Mouse (Mus musculus): ENCODE measurements around the gene Epha2. TPM values are rescaled to one million over a fixed set of nuclear protein-coding genes. Genes with fewer than 3 reads are reported as not detected.
A peak's percentile ranks its signal among the peaks of the same experiment; 100 is the strongest.

The Epha2 gene
- total RNA-seq, 1 experiment from 2014 or later: 18.8 TPM

GRCm38 (mm10) chr4:141279783-141280182 is 21.3 kb upstream of the Epha2 start:
- no peak for DNase-seq

DNA sequence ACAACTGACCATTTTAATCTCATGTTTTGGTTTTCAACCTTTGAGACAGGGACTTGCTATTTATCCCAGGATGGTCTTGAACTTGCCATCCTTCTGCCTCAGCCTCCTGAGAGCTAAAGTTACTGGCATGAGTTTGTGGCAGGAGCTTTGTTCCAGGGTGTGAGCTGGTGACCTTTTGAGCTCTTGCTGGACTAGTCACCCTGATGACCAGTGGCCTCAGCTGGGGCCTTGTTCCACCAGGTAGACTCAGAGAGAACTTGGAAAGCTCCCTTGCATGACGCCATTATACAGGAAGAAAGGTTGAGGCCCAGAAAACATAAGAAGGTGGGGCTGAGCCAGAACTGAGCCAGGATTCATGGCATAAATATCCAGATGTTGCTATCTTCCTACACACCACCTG is 20.6 kb upstream of the Epha2 start:
- DNase-seq: no peak

DNA sequence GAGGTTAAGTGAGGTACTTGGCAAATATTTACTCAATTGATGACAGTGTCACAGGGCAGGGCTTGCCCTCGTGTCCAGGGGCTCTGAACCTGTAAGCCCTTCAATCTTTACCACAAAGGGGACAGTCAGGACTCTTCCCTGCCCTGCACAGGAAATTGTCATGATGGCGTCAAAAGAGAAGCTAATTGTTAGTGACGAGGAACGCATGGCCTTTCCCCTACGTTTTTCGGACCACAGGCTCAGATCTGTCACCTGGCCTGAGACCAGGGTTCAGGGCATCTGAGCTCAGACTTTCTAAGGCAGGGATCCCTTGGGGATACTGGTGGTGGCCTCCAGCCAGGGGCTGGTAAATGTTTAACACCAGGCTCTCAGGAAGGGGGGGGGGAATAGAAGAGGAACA is 19.9 kb upstream of the Epha2 start:
- peak; percentile 58 for DNase-seq

GRCm38 (mm10) chr4:141281578-141281977 is 19.5 kb upstream of the Epha2 start:
- DNase-seq: no peak

DNA sequence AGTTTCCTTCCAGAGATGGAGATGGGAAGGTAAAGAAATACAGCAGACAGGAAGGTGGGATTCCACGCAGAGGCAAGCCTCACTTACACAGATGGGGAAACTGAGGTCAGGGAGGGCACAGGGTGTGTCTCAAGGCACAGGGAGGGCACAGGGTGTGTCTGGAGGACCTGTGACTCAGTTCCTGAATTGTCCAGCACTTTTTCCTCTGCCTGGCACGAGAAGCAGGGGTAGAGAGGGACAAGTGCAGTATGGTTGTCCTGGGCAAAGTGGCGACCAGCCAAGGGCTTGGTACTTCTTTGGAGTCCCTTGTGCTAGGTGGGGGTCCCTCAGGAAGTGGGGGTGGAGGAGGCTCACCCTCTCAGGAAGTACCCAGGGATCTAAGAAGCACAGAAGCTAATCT is 19.0 kb upstream of the Epha2 start:
- DNase-seq: no peak

- no peak for DNase-seq
Measured at GRCm38 (mm10) chr4:141282623-141283022, 18.4 kb upstream of the Epha2 start.

- DNase-seq: peak; percentile 81
Measured at GRCm38 (mm10) chr4:141283176-141283878, 17.7 kb upstream of the Epha2 start.

DNA sequence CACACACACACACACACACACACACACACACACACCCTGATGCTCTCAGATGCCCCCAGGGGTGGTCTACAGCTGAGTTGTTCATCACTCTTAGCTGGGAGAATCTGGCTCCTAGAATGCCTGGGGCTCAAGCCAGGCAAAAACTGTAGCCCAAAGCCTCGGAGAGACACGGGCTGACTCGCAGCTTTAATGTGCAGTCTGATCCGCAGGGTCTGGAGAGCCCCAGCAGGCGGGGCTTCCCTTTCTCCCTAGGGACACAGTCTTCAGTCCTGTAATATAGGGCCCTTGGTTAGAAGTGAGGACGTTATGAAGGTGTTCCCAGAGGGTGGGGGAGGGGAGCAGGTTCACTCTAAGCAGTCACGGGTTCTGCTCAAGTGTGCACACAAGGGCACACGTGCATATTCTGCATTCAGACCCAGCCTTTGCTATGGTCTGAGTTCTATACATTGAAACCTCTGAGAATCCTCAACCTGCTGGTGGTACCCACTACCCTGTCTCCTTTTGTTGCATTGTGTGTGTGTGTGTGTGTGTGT is 17.1 kb upstream of the Epha2 start:
- DNase-seq: no peak

DNA sequence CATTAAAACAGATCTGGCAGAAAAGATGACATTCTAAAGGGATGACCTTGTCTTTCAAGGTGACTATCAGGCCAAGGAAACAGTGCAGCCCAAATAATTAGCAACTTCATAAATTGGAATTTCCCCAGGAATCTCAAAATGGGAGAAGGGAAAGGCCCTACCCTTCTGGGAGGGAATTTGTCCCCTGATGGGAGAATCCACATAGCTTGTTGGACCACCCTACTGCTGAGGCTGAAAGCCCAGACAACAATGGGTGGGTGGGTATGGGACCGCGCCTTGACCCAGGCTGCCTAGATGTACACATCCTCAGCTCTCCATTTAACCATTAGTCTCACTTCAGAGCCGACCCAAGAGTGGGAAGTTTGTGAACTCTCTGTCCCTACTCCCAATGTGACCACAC is 16.6 kb upstream of the Epha2 start:
- DNase-seq: no peak

DNA sequence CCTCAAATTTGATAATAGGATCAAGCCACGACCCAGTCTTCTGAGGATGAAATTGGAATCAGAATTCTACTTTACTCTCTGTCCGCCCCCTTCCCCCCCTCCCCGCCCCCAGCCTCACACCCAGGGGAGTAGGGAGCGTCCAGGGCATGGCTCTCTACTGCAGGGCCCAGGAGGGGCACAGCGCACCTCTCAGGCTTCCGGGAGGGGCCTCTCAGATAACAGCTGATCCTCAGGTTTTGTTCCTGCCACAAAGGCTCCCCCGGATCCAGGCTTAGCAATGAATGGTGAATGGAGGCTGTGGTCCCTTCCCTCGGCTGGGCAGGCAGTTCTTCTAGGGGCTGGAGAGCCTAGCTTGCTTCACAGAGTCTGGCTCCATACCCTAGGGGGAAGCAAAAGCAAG is 15.9 kb upstream of the Epha2 start:
- no peak for DNase-seq

DNA sequence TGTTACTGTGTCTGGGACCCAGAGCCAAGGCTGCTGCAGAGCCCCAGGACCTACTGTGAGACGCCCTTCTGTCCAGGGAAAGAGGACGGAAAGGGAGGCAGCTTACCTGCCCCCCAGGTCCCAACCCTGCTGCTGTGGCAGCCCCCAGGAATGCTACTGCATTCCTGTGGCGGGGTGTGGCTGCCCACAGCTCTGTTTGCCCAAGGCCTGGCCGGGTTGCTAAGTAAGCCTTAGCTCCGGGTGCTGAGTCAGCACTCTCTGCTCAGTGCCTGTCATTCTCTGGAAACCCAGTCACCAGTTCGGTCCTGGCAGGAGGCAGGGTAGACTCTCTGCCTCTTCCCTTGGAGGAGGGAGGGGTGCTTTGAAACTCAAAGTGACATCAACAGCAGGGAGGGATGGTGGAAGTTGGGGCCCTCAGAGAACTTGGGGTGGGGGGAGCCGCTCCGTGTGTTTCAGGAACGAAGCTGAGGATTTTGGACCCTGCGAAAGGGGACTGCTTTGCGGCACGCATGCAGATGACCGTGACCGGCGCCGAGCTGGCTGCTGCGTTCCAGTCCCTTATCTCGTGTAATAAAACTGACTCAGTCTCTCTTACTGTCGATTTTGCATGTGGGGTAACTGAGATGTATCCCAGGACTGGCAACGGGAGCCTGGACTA is 14.1 kb upstream of the Epha2 start:
- peak; percentile 85 for DNase-seq

DNA sequence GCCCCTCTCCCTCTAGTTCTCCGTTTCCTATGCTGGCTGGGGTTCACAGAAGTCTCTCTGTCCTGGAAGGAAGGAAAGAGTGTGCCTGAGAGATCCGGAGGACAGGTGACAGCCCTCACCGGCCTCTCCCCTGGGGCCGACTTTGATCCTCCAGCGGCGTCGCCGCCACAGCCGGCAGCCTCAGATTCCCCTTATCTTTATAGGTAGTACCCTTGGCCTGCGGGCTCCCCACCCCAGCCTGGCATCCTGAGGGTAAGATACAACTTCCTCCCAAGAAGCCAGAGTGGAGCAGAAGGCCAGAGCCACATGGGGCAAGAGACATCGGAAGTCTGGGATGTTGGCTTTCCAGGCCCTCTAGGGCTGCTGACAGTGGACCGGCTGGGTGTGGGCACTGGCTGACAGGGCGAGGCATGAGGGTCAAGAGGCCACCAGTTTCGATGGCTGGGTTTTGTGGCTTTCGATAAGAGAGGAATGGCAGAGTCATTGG is 13.5 kb upstream of the Epha2 start:
- DNase-seq: peak; percentile 23

GRCm38 (mm10) chr4:141288152-141288551 is 12.9 kb upstream of the Epha2 start:
- DNase-seq: peak; percentile 3

DNA sequence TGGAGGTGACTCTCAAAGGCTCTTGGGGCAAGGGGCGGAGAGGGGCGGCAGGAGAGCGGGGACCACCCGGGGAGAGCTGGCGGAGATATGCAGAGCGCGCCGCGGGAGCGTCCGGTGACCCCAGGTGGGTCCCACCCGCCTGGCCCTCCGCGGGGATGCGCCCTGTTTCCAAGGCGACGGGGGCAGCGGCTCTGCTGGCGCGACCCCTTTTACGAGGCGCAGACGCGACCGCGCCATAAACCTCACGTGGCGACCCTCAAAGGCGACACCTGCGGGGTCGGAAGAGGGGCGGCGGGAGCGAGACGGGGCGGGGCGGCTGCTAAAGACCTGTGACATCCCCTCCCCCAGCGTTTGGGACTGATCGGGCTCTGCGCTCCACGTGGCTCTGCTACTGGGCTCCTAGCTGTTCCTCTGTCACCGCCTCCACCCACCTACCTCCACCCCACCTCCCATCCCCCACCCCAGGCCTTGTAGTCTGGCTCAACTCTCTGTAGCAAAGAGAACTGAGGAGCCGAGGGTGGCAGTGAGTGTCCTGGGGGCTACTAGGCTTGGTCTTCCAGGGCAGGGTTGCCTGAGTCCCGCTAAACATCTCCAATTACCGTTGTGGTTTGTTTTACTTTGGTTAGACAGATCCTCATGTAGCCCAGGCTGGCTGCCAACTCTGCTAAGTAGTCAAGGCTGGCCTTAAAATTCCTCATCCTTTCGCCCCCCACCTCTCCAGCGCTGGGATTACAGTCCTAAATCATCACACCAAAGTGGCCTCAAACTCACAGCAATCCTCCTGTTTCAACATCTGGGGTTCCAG is 9.3 kb upstream of the Epha2 start:
- peak; percentile 29 for DNase-seq

GRCm38 (mm10) chr4:141295774-141296186 is 5.3 kb upstream of the Epha2 start:
- no peak for DNase-seq

DNA sequence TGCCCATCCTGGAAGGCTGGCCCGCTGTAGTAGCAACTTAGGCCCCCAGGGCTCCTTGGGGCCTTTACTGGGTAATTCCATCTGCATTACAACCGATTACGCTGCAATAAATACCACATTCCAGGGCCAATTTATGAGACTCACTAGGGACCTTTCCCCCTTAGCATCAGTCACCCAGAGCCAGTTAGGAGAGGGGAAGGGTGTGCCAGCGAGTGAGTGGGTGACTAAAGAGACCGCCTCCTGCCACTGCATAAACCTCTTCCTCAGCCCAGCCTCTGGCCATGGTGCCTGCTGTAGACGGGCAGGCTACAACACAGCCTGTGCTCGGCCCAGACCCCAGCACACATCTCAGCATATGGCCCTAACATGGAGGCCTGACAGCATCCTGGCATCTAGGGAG is 3.1 kb upstream of the Epha2 start:
- DNase-seq: peak; percentile 2

DNA sequence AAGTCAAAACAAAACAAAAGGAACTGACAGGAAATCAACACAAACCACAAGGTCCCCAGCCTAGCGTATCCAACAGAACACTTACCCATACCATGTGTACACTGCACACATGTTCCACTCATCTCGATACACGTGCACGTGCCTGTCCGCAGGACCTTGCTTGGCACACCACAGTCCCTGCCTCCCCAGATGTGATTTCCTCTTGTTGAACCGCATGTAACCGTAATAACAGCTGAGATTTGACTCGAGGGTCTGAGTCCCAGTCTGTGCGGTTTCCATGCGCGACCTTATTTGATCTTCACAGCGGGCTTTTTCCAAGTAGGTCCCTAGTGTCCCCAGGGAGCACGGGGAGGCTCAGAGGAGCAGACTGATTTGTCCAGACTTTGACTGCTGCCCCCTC is 1.7 kb upstream of the Epha2 start:
- no peak for DNase-seq

- no peak for DNase-seq
Measured at GRCm38 (mm10) chr4:141300196-141300595, 844 bp upstream of the Epha2 start.

DNA sequence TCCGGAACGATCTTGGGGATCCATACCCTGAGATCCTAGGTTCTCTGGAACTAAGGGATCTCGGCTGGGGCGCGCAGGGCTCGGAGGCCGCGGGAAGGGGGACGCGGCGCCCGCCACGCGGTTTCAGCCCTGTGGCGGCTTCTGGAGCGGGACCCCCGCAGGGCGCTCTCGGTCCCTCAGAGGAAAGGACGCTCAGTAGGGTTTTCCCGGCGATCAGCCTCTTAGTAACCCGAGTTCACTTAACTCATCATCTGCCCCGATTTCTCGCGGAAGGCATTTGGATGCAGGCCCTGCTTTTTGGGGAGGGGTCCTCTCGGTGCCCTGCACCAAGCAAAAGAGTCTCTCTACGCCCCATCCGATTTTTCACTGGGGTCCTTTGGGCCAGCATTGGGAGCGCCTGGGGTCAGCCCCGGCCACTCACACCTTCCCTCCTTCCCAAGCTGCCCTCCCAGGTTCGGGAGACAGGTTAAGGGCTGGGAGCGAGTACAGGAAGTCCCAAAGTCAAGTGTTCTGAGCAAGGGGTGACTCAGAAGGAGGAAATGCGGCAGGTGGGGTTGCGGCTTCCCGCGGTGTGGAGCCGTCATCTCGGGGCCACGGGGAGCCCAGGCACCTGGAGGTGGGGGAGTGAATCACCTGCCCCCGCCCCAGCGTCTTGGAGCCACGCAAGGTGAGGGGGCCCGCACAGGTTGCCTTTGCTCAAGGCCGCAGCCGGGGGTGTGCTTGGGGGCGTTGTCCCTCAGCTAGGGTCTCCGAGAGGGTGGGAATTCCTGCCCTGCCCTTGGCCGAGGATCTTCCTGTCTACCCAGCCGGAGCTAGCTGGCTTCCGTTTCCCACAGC is 769 bp downstream of the Epha2 start:
- peak; percentile 47 for DNase-seq

- DNase-seq: peak; percentile 44
Measured at GRCm38 (mm10) chr4:141302428-141303401, 1.7 kb downstream of the Epha2 start.

Data from adrenal gland, postnatal 14 days (tissue).